Comparison of ENCODE assay signal across 27 mouse cellular contexts in genomic region chr6:133305952-133306715, GRCm38 (mm10). TPM values are rescaled to one million over a fixed set of nuclear protein-coding genes. Genes with fewer than 3 reads are reported as not detected.
DNase-seq lines count a peak whose midpoint lies in the region; ATAC-seq and TF ChIP-seq lines count a peak whose summit lies in the region.
"Had no signal": no experiment of that assay in that cellular context is flagged by ENCODE, and none has a peak within 500 bp of the region (broad histone marks: within the 10 kb centered on the region; RNA-seq: fewer than 3 reads in every experiment).

No protein-coding gene starts in this region.

- ATAC-seq in midbrain, postnatal 0 days (ENCODE audit: low FRiP score): no peak
- no peak for ATAC-seq in midbrain, embryonic 15.5 days (replicated peaks)
- ATAC-seq in inflammation-experienced regulatory T-cells, adult 6 months: no peak
- ATAC-seq: forebrain, embryonic 14.5 days; intestine, embryonic 16.5 days had no signal

- 71% methylated on average over 3 of the region's 3 CpGs for WGBS in midbrain, postnatal 0 days
- WGBS in midbrain, embryonic 15.5 days: 69% methylated on average over 3 of the region's 3 CpGs

- TF ChIP-seq CTCF in midbrain, postnatal 0 days (IDR thresholded peaks at IDR 0.05): no peak

- no peak overlapping the region for H3K4me2 ChIP-seq in midbrain, postnatal 0 days (ENCODE audit: low read depth, low read length, poor library complexity, severe bottlenecking)
- H3K4me2 ChIP-seq in midbrain, embryonic 15.5 days: no peak overlapping the region
- H3K4me2 ChIP-seq: embryonic facial prominence, embryonic 15.5 days; heart, embryonic 11.5 days; heart, embryonic 15.5 days had no signal

- H3K27me3 ChIP-seq in midbrain, postnatal 0 days (ENCODE audit: insufficient read depth, low read length): no peaks in the 10 kb centered on the region
- H3K27me3 ChIP-seq in midbrain, embryonic 15.5 days (replicated peaks): no peaks in the 10 kb centered on the region
- H3K27me3 ChIP-seq: embryonic facial prominence, embryonic 15.5 days; heart, embryonic 15.5 days had no signal

- H3K4me1 ChIP-seq in midbrain, postnatal 0 days (ENCODE audit: insufficient read depth, low read length): no peaks in the 10 kb centered on the region
- H3K4me1 ChIP-seq in midbrain, embryonic 15.5 days: no peaks in the 10 kb centered on the region
- H3K4me1 ChIP-seq: embryonic facial prominence, embryonic 15.5 days; forebrain, embryonic 10.5 days; heart, embryonic 15.5 days; hindbrain, embryonic 10.5 days had no signal

- DNase-seq in midbrain, postnatal 0 days (ENCODE audit: low spot score): peak; percentile 5
- peak; percentile 6 to 7 for DNase-seq in cerebellum, adult 18-20 months
- DNase-seq in cerebellum, adult 9-11 months: peak; percentile 14
- DNase-seq in cerebellum, postnatal 36 days: peak; percentile 14 to 27
- DNase-seq in ovary, postnatal 14 days (ENCODE audit: low spot score): no peak
- DNase-seq in left cerebral cortex, postnatal 36 days (ENCODE audit: low spot score in 2 of 2): no peak
- DNase-seq: adrenal gland, adult 2 months; adrenal gland, postnatal 25 days; embryo, embryonic 11 days; gastrocnemius, adult 2 months; gastrocnemius, postnatal 25 days; heart, adult 18-20 months; heart, postnatal 14 days; kidney, adult 2 months had no signal

- no peak overlapping the region for H3K9ac ChIP-seq in midbrain, postnatal 0 days (replicated peaks; ENCODE audit: low read length, poor library complexity, severe bottlenecking)
- H3K9ac ChIP-seq in midbrain, embryonic 15.5 days: no peak overlapping the region
- H3K9ac ChIP-seq: embryonic facial prominence, embryonic 15.5 days; heart, embryonic 15.5 days had no signal

- no peaks in the 10 kb centered on the region for H3K36me3 ChIP-seq in midbrain, postnatal 0 days (ENCODE audit: insufficient read depth, low read length)
- H3K36me3 ChIP-seq in midbrain, embryonic 15.5 days (replicated peaks): no peaks in the 10 kb centered on the region
- H3K36me3 ChIP-seq: embryonic facial prominence, embryonic 15.5 days; forebrain, embryonic 10.5 days; heart, embryonic 15.5 days; hindbrain, embryonic 10.5 days had no signal

- no peaks in the 10 kb centered on the region for H3K9me3 ChIP-seq in midbrain, postnatal 0 days (ENCODE audit: low read length)
- no peaks in the 10 kb centered on the region for H3K9me3 ChIP-seq in midbrain, embryonic 15.5 days
- H3K9me3 ChIP-seq: embryonic facial prominence, embryonic 15.5 days; forebrain, embryonic 10.5 days; heart, embryonic 15.5 days; hindbrain, embryonic 10.5 days had no signal

- no peak overlapping the region for H3K27ac ChIP-seq in midbrain, postnatal 0 days (ENCODE audit: low read depth, low read length)
- H3K27ac ChIP-seq in midbrain, embryonic 15.5 days: no peak overlapping the region
- H3K27ac ChIP-seq: embryonic facial prominence, embryonic 15.5 days; forebrain, embryonic 10.5 days; gastrocnemius, adult 2 months; heart, embryonic 15.5 days; hindbrain, embryonic 10.5 days had no signal

- intact Hi-C loops in left cerebral cortex, postnatal 36 days (cut with DNase I): no loop called here

- H3K4me3 ChIP-seq in midbrain, postnatal 0 days (ENCODE audit: low read depth, low read length): no peak overlapping the region
- no peak overlapping the region for H3K4me3 ChIP-seq in midbrain, embryonic 15.5 days
- H3K4me3 ChIP-seq: embryonic facial prominence, embryonic 15.5 days; erythroblast, embryonic 14.5 days; forebrain, embryonic 10.5 days; gastrocnemius, adult 2 months; heart, embryonic 15.5 days; hindbrain, embryonic 10.5 days had no signal

RNA-seq across cellular contexts. Expression of gene 5530400C23Rik, which starts 14.1 kb away (rescaled TPM):
- not detected in 2 replicates for total RNA-seq in midbrain, postnatal 0 days (2014; rRNA removed)
- not detected in 2 replicates for polyA plus RNA-seq in midbrain, postnatal 0 days (2015; fragmentation: Nextera tagmentation; extraction: Ambion mirVana)
- polyA plus RNA-seq in midbrain, embryonic 15.5 days (2015; fragmentation: Nextera tagmentation; extraction: Ambion mirVana): not detected in 2 replicates
- polyA plus RNA-seq in inflammation-experienced regulatory T-cells, adult 6 months (2017; shearing (Covaris generic)): not detected
- not detected for total RNA-seq in left cerebral cortex, postnatal 36 days (2021)
- total RNA-seq: adrenal gland, adult 2 months; adrenal gland, postnatal 25 days; common myeloid progenitor, adult 5-6 weeks; ES-E14; gastrocnemius, adult 2 months; gastrocnemius, postnatal 25 days; heart, adult 18-20 months; heart, postnatal 14 days had no signal
- polyA plus RNA-seq: adrenal gland, adult 2 months; embryonic facial prominence, embryonic 11.5 days; embryonic facial prominence, embryonic 15.5 days; erythroblast, embryonic 14.5 days; forebrain, embryonic 10.5 days; forebrain, embryonic 14.5 days; heart, embryonic 11.5 days; heart, embryonic 15.5 days; hindbrain, embryonic 10.5 days; intestine, embryonic 16.5 days; kidney, adult 2 months had no signal

Comparison
In these comparisons a context has a peak if more than half of its experiments do, and no peak if none do; other contexts are left out.
1. DNase-seq: peak in midbrain, postnatal 0 days (single experiment), cerebellum, adult 18-20 months (2 of 2), cerebellum, adult 9-11 months (single experiment) and cerebellum, postnatal 36 days (2 of 2); none in ovary, postnatal 14 days (single experiment) and left cerebral cortex, postnatal 36 days (0 of 2).